Mouse (Mus musculus): ENCODE data around the gene Akr1c19. TPM values are rescaled to one million over a fixed set of nuclear protein-coding genes. Genes with fewer than 3 reads are reported as not detected.
"Not testable (repeated sequence)": the region's sequence is repeated elsewhere in the genome, so short reads cannot be mapped to it uniquely, and the experiment has no call there.

Akr1c19 gene
- polyA plus RNA-seq, 1 experiment = not detected

DNA sequence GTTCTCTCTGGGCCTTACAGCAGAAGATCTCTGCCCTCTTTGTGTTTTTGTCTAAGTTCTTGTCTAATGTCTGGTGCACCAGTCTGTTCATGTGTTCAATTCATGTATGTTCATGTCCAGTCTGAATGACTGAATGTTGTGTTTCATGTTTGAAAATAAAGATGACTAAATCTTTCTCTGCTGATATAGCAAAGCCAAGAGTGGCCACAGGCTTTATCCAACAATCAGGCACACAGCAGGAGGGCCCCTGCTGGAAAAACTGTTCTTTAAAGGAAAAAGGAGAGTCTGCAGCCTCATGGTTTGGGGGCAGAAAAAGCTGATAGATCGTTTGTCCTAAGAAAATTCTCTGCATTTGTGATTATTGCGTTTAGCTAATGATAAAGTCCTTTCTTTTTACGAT is 16.2 kb upstream of the Akr1c19 start:
- Histone ChIP-seq H3K4me3 (ENCODE audit: insufficient read depth, low read length) (no peak overlapping the region), H3K4me1 (ENCODE audit: control insufficient read depth, insufficient read depth, low read length) (no peaks in the 10 kb centered on the region), H3K27ac (ENCODE audit: insufficient read depth, low read length) (no peak overlapping the region)
- TF ChIP-seq CTCF (IDR thresholded peaks at IDR 0.05; ENCODE audit: borderline replicate concordance, insufficient read depth, low read length) = no peak

DNA sequence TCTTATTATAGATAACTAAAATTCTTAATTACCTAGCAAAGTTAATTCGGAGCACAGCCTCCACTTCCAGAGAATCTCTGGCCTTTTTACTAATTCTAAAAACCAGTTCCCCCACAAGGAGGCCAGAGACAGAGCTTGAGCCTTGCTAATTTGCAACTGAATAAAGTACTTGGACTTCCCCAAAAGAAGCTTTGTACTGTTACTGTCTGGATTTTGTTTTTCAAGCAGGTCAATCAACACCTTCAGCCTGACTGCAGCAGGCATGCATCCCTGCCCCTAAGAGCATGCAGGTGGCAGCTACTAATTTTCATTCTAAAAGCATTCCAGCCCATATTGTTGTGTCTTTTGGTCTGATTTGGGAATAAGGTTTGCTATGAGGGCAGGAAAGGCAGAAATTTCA is 13.0 kb upstream of the Akr1c19 start:
- H3K4me1 ChIP-seq (ENCODE audit: control insufficient read depth, insufficient read depth, low read length); H3K27ac ChIP-seq (ENCODE audit: insufficient read depth, low read length); H3K4me3 ChIP-seq (ENCODE audit: insufficient read depth, low read length): not testable (repeated sequence)

DNA sequence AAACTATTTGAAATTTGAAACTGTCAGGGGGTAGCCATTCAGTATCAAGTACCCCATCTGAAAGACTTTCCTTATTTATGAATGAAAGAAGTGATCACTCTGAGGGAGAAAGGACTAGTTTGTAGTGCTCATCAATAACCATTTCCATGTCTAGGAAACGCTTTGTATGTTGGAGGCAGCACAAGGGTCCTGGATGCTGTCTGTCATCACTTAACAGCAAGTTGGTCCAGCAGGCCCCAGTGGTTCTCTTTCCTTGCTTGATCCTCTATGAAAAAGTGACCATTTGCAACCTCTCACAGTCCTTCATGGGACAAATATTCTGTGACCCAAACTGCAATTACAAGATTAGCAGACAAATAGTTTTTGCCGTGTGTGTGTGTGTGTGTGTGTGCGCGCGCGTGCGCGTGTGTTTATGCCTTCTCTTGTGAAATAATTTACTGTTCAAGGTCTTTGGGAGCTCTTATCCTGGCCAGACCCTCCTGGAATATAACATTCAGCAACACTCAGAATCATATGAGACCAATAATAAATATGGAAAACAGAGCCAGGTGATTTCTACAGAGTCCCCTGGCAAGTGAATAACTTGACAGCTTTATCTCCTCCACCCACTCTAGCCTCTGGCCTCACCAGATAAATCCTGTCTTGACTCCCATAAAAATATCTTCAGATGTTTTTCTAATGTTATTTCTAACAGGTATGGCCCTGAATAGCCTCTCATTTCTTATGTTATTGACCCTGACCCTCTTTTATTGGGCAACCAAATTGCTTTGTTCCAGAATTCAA is 2.5 kb downstream of the Akr1c19 start:
- H3K27ac ChIP-seq (ENCODE audit: insufficient read depth, low read length) = no peak overlapping the region
- no peak for TF ChIP-seq POLR2A (IDR thresholded peaks at IDR 0.05; ENCODE audit: low read depth, low read length)
- no peak for TF ChIP-seq CTCF (IDR thresholded peaks at IDR 0.05; ENCODE audit: borderline replicate concordance, insufficient read depth, low read length)

GRCm38 (mm10) chr13:4233135-4233534 is 4.6 kb downstream of the Akr1c19 start:
- Histone ChIP-seq H3K4me1 (ENCODE audit: control insufficient read depth, insufficient read depth, low read length) (no peaks in the 10 kb centered on the region), H3K27ac (ENCODE audit: insufficient read depth, low read length) (no peak overlapping the region), H3K4me3 (ENCODE audit: insufficient read depth, low read length) (no peak overlapping the region)
- TF ChIP-seq POLR2A (IDR thresholded peaks at IDR 0.05; ENCODE audit: low read depth, low read length) (no peak), CTCF (IDR thresholded peaks at IDR 0.05; ENCODE audit: borderline replicate concordance, insufficient read depth, low read length) (no peak)

More for the DNA sequence above, 2.5 kb downstream of the Akr1c19 start:
- H3K4me3 ChIP-seq (ENCODE audit: insufficient read depth, low read length) = no peak overlapping the region
- H3K4me1 ChIP-seq (ENCODE audit: control insufficient read depth, insufficient read depth, low read length) = no peaks in the 10 kb centered on the region

GRCm38 (mm10) chr13:4233536-4234172 is 5.2 kb downstream of the Akr1c19 start:
- no peak for TF ChIP-seq POLR2A (IDR thresholded peaks at IDR 0.05; ENCODE audit: low read depth, low read length)
- TF ChIP-seq CTCF (IDR thresholded peaks at IDR 0.05; ENCODE audit: borderline replicate concordance, insufficient read depth, low read length) = no peak
- Histone ChIP-seq H3K4me1 (ENCODE audit: control insufficient read depth, insufficient read depth, low read length) (no peaks in the 10 kb centered on the region), H3K27ac (ENCODE audit: insufficient read depth, low read length) (no peak overlapping the region), H3K4me3 (ENCODE audit: insufficient read depth, low read length) (no peak overlapping the region)

DNA sequence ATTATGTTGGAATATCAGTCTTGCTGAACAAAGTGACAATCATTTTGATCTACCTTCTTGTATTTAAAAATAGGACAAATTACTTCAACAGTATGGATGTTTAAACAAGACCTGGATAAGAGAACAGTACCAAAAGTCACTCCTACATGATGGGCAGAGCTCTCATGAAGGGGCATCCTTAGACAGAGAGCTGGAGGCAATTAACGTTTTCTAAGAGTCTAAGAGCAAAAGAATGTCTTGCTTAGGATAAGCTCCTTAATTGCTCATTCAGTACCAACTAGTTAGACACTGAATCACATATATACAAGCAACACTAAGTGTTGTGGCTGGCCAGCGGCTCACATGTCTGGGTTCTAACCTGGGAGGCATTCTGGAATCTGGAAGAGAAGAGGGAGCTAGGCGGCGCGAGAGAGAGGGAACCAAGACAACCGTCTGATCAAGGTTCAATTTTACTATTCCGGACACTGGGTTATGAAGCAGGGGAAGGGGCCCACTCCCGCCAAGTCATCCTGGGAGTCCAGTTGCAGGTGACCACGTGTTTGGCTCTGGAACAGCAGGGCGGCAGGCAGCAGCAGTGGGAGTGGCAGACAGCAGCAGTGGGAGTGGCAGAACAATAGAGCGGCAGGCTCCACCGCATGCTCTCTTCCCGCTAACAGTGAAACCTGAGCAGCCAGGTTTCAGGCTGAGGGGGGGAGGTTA is 16.5 kb downstream of the Akr1c19 start:
- H3K4me3 ChIP-seq (ENCODE audit: insufficient read depth, low read length) = no peak overlapping the region; the same call in 1 of the 2 replicates
- no peaks in the 10 kb centered on the region for H3K4me1 ChIP-seq (ENCODE audit: control insufficient read depth, insufficient read depth, low read length)
- TF ChIP-seq POLR2A (IDR thresholded peaks at IDR 0.05; ENCODE audit: low read depth, low read length) (no peak), CTCF (IDR thresholded peaks at IDR 0.05; ENCODE audit: borderline replicate concordance, insufficient read depth, low read length) (no peak)
- H3K27ac ChIP-seq (ENCODE audit: insufficient read depth, low read length) = no peak overlapping the region

- TF ChIP-seq POLR2A (IDR thresholded peaks at IDR 0.05; ENCODE audit: low read depth, low read length) (no peak), CTCF (IDR thresholded peaks at IDR 0.05; ENCODE audit: borderline replicate concordance, insufficient read depth, low read length) (no peak)
- no peaks in the 10 kb centered on the region for H3K4me1 ChIP-seq (ENCODE audit: control insufficient read depth, insufficient read depth, low read length)
These were observed 20.8 kb downstream of the Akr1c19 start for GRCm38 (mm10) chr13:4249347-4249746.

GRCm38 (mm10) chr13:4256894-4257293 is 28.4 kb downstream of the Akr1c19 start:
- H3K27ac ChIP-seq (ENCODE audit: insufficient read depth, low read length); H3K4me1 ChIP-seq (ENCODE audit: control insufficient read depth, insufficient read depth, low read length); H3K4me3 ChIP-seq (ENCODE audit: insufficient read depth, low read length): not testable (repeated sequence)

More at GRCm38 (mm10) chr13:4249347-4249746, 20.8 kb downstream of the Akr1c19 start:
- Histone ChIP-seq H3K27ac (ENCODE audit: insufficient read depth, low read length) (no peak overlapping the region), H3K4me3 (ENCODE audit: insufficient read depth, low read length) (no peak overlapping the region)

- no peak for TF ChIP-seq POLR2A (IDR thresholded peaks at IDR 0.05; ENCODE audit: low read depth, low read length)
- TF ChIP-seq CTCF (IDR thresholded peaks at IDR 0.05; ENCODE audit: borderline replicate concordance, insufficient read depth, low read length) = no peak
- Histone ChIP-seq H3K4me1 (ENCODE audit: control insufficient read depth, insufficient read depth, low read length) (no peaks in the 10 kb centered on the region), H3K27ac (ENCODE audit: insufficient read depth, low read length) (no peak overlapping the region), H3K4me3 (ENCODE audit: insufficient read depth, low read length) (no peak overlapping the region)
These were observed 28.8 kb downstream of the Akr1c19 start for GRCm38 (mm10) chr13:4257349-4257748.

DNA sequence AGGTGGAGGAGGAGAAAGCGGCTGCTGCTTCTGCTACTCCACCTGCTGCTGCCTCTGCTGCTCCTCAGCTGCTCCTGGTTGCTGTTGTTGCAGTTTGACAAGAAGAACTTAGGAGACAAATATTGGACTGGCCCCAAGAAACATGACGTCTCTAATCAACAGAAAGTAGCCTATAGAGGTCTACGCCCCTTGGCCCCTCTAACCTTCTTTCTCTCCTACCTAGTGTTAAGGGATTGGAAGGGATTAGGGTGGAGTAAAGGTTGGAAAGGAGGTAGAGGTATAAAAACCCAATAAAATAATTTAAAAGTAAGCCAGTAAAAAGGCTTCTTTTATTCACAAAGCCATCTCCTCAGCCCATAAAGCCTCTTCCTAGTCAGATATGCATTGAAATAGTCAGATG is 36.1 kb downstream of the Akr1c19 start:
- TF ChIP-seq CTCF (IDR thresholded peaks at IDR 0.05; ENCODE audit: borderline replicate concordance, insufficient read depth, low read length) = no peak
- no peak overlapping the region for H3K27ac ChIP-seq (ENCODE audit: insufficient read depth, low read length)
- no peak overlapping the region for H3K4me3 ChIP-seq (ENCODE audit: insufficient read depth, low read length)

More for the DNA sequence above, 36.1 kb downstream of the Akr1c19 start:
- no peaks in the 10 kb centered on the region for H3K4me1 ChIP-seq (ENCODE audit: control insufficient read depth, insufficient read depth, low read length)

All from embryonic fibroblast, embryonic 13.5 days (primary cell).